Mouse (Mus musculus): ENCODE measurements at regions not wholly inside any gene's neighbourhood (a gene's known extent, or its start where the extent isn't known, plus 50 kb on each side); places are given as distances from the start of the nearest gene placed in this dataset.
A peak's percentile ranks its signal among the peaks of the same experiment; 100 is the strongest.

DNA sequence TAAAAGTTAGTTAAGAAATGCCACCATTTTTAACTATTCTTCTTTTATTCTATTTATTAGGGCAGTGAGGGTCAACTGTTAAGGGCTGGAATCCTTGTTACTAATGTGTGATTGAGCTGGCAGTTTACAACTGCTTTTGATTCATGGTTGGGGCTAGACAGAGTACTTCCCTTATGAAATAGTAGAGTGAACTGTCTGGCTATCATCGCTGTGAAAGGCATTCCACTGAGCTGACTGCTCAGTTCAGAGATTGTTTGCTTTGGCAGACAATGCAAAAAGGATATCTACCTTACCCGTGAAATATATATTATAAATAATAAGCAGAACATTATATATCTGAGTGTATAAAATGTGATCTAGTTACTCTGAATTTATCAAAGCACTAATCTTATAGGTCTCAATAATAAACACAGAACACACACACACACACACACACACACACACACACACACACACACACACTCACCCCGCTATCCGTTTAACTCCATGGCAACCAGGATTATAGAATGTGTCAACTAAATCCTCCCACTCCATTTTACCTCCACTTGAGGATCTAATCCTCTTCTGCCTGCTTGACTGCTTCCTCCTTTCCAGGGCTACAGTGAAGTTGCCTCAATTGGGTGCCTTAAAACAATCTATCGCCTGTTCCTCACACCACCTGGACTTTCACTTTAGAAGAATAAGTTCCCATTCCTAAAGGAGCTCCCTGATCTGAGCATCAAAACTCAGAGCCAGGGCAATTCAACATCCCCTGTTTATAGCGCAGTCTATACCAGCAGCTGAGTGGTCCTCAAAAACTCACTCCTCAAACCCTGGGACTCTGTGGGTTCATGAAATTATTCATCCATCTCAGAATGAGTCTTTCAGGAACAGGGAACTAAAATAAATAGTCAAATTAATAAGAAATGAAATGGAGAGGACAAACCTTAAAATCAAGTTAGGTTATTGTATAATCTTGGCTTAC is 126.6 kb downstream of the Gm9733 start:
- no peak for DNase-seq

DNA sequence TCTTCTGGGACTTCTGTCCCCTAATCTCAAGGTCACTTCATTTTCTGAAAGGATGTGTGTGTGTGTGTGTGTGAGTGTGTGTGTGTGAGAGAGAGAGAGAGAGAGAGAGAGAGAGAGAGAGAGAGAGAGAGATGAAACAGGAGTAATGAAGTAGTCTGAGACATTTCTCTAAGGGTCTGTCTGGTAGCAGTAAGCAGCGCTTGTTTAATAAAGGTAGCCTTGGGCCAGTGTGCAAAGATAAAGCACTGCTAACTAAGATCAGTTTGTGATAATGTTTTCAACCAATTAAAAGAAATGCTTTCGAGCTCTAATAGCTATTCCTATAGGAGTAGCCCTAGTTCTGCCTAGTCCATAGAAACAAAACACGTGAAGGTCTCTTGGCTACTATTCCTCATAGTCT is 119.7 kb downstream of the Gm9733 start:
- DNase-seq: no peak

DNA sequence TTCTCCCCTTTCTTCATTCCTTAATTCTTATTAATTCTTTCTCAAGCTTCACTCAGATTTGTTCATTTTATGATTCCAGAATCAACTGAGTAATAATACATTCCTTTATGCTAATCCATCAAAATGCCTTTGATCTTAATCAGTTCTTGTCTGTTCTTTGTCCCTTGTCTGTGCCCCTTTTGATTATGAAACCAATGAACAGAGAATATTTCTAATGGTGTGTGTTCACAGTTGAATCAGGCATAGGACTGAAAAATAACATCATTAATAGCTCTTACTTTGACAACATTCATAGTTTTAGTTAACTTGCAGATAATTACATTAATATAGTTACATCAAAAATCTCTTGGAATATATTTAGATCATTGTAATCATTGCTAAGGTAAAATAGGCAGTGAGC is 114.5 kb downstream of the Gm9733 start:
- DNase-seq: no peak

- DNase-seq: no peak
Measured at GRCm38 (mm10) chr3:15219275-15219674, 112.8 kb downstream of the Gm9733 start.

- DNase-seq: no peak
Measured at GRCm38 (mm10) chr3:15223266-15223665, 108.8 kb downstream of the Gm9733 start.

GRCm38 (mm10) chr3:15224452-15224851 is 107.7 kb downstream of the Gm9733 start:
- DNase-seq: no peak

- no peak for DNase-seq
Measured at GRCm38 (mm10) chr3:15228641-15229040, 103.5 kb downstream of the Gm9733 start.

DNA sequence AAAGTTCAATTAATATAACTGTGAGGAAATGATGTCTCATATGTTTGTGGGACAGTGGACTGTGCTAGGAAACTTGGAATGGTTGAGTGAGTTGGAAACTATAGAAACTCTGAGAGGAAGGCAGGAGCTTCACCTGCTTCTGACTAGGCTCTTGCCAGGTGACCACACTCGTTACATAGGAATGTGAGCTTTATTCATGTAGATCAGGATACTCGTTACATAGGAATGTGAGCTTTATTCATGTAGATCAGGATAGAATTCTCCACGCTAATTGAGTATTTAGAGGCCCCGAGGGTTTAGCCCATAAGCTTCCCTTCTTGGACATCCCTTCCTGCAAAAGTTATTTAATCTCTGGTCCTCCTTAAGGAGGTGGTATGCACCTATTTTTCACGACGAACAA is 101.9 kb downstream of the Gm9733 start:
- no peak for DNase-seq

GRCm38 (mm10) chr3:15231433-15231832 is 100.7 kb downstream of the Gm9733 start:
- no peak for DNase-seq

- no peak for DNase-seq
Measured at GRCm38 (mm10) chr3:15237817-15238432, 94.2 kb downstream of the Gm9733 start.

DNA sequence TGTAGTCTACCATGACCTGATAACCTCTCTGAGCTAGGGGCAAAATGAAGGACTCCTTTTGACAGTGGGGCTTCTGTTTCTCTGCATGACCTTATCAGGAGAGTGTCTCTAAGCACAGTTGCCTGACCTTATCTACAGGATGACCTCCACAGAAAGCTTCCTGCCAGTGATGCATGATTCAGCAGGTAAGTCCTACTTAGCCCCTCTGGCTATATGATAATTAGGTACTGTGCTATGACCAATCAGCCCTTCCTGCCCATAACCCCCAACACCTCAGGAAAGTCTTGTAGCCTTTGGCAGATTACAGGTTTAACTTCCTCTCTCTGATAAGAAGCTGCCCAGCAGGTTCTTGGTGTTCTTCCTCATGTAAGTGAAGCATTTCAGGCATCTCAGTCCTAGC is 89.7 kb downstream of the Gm9733 start:
- no peak for DNase-seq

- DNase-seq: no peak
Measured at GRCm38 (mm10) chr3:15243584-15243983, 88.5 kb downstream of the Gm9733 start.

DNA sequence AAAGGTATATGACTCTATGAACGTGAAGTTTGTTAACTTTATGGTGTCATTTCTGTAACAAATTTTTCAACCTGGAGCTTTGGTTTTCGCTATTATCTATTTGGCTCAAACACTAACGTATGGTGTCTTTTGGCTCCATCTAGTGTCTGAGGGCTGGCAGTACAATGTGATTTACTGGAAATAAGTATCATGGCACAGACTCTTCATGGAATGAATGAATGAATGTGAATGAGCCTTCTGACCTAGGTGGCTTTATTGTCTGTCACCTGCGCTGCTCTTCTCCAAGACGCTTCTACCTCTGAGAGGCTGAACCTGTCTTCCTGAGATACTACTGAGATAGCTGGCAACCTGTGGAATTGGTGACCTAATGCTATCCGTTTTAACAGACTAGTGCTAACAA is 87.1 kb downstream of the Gm9733 start:
- DNase-seq: peak in 1 of 2 experiments; percentile 21

All from lung, adult 18-20 months (tissue).